Mouse (Mus musculus) testis, adult 2 months (tissue): Measurements from ENCODE around the gene Hic1. TPM values are rescaled to one million over a fixed set of nuclear protein-coding genes. Genes with fewer than 3 reads are reported as not detected.

ENCODE experiments used
- H3K27ac ChIP-seq: fragments of 200-500 bp; 2 replicates; pipeline ENCODE4 v1.5.1; 2012; ENCODE audit warnings: low read depth, low read length; ENCODE audit not compliant: control insufficient read depth, insufficient read depth
- H3K27me3 ChIP-seq: fragments of 200-500 bp; 2 replicates; pipeline ENCODE4 v1.6.1; 2012; ENCODE audit warnings: mild to moderate bottlenecking, low read length, moderate library complexity; ENCODE audit not compliant: control insufficient read depth, insufficient read depth
- H3K36me3 ChIP-seq: fragments of 200-500 bp; 2 replicates; pipeline ENCODE4 v1.6.1; 2012; ENCODE audit warnings: mild to moderate bottlenecking, low read length; ENCODE audit not compliant: control insufficient read depth, insufficient read depth
- H3K4me1 ChIP-seq: fragments of 200-500 bp; 2 replicates; pipeline ENCODE4 v1.6.1; 2012; ENCODE audit warnings: low read length; ENCODE audit not compliant: control insufficient read depth, insufficient read depth
- H3K4me3 ChIP-seq: fragments of 200-500 bp; 2 replicates; pipeline ENCODE4 v1.5.1; 2012; ENCODE audit warnings: low read depth, mild to moderate bottlenecking, low read length, moderate library complexity, mixed read lengths; ENCODE audit not compliant: control insufficient read depth
- CTCF ChIP-seq: fragments of 200-500 bp; IDR thresholded peaks from 2 replicates; pipeline ENCODE4 v1.5.1; 2012; ENCODE audit warnings: low read depth, mild to moderate bottlenecking, inconsistent platforms, low read length, moderate library complexity; ENCODE audit not compliant: control insufficient read depth, insufficient read depth, insufficient replicate concordance
- POLR2A ChIP-seq: fragments of 200-500 bp; IDR thresholded peaks from 2 replicates; pipeline ENCODE4 v1.6.1; 2012; ENCODE audit warnings: low read depth, mild to moderate bottlenecking, inconsistent platforms, low read length, moderate library complexity; ENCODE audit not compliant: control insufficient read depth
- polyA plus RNA-seq: library from polyadenylated mRNA; depleted of rRNA; stranded (reverse); fragments of >200 nt; gene quantifications from 2 replicates; pipeline ENCODE4 v1.2.3, GENCODE M21; 2012

The Hic1 gene
- polyA plus RNA-seq, 1 experiment, result 1.3 TPM

DNA sequence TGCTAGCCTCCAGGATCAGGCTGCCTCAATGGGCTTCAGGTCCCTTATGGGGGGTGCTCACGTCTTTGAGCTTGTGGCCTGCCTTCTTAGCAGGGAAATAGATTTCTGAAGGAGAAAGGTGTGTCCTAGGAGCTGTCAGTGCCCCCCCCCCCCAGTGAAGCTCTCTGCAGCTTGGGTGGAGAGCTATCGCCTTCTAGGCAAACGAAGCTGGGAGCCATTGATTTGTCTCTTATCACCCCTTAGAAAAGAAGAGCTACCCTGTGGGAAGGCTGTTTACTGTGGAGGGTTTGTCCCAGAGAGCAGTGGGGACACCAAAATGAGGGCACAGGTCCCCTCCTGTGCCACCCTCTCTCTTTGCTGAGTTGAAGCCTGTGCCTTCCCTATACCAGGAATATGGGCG, 40.8 kb upstream of the Hic1 start:
- TF ChIP-seq POLR2A (no peak), CTCF (no peak)
- no peak overlapping the region for H3K27ac ChIP-seq
- no peaks in the 10 kb centered on the region for H3K27me3 ChIP-seq

DNA sequence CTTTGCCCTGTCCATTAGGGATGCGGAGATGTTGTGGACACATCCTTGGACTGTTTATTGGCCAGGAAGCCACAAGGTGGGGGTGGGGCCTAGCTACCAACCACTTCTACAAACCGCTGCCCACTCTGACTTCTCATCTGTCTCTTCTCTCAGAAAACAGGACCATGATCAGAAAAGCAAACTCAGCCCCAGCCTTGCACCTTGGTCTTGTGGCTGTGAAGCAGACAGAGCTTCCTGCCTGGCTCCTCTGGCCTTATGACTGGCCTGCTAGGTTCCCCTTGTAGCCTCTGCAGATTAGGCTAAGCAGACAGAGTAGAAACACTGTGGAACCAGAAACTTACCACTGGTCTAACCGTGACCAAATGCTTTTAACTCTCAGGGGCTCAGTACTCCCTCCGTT, 40.0 kb upstream of the Hic1 start:
- no peak overlapping the region for H3K27ac ChIP-seq
- no peaks in the 10 kb centered on the region for H3K27me3 ChIP-seq
- no peak for TF ChIP-seq POLR2A
- TF ChIP-seq CTCF, result no peak
- H3K4me3 ChIP-seq, result no peak overlapping the region
- no peaks in the 10 kb centered on the region for H3K36me3 ChIP-seq
- peaks cover 10% of the 10 kb centered on the region for H3K4me1 ChIP-seq

More for the DNA sequence above, 40.8 kb upstream of the Hic1 start:
- H3K4me1 ChIP-seq, result peaks cover 10% of the 10 kb centered on the region
- H3K36me3 ChIP-seq, result no peaks in the 10 kb centered on the region
- no peak overlapping the region for H3K4me3 ChIP-seq

DNA sequence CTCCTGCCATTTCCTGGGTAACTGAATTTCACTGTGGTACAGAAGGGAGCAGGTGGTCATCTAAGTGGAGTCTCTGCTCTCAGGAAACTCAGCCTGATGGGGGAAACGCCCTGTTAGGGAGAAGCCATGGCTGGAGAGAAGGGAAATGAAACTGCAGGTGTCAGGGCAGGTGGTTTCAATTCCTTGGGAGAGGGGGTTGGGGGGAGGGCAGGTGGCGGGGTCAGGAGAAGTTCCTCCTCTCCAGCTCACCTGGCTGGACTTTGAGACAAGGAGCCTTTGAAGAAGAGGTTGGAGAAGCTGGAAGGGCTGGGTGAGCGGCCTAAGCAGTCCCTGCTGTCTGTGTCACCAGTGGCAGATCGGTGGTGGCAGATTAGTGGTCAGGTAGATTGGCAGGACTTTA, 37.0 kb upstream of the Hic1 start:
- H3K4me1 ChIP-seq, result peaks cover 3% of the 10 kb centered on the region; the same call in 1 of the 2 replicates
- no peak for TF ChIP-seq POLR2A
- no peak for TF ChIP-seq CTCF

DNA sequence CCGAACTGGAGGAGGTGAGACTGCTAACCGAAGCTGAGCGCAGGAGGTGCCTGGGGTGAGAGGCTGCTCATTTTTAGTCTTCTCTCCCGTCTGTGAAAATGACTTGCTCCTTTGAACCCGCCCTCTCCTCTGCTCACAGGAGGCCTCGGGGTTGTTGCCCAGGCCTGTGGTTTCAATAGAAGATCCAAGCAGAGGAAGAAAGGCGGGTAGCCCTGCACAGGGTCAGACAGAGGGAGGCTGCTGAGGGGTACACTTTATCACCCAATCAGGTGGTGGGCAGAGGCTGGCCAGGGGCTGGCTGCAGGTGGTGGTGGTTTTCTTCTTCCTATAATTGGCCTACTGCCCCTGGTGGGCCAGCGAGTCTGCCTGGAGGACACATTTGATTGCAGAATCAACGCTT, 35.2 kb upstream of the Hic1 start:
- H3K27ac ChIP-seq, result no peak overlapping the region
- no peaks in the 10 kb centered on the region for H3K27me3 ChIP-seq
- no peak overlapping the region for H3K4me3 ChIP-seq
- H3K4me1 ChIP-seq, result peaks cover 3% of the 10 kb centered on the region; the same call in 1 of the 2 replicates
- no peaks in the 10 kb centered on the region for H3K36me3 ChIP-seq
- TF ChIP-seq POLR2A (no peak), CTCF (no peak)

More for the DNA sequence above, 37.0 kb upstream of the Hic1 start:
- H3K36me3 ChIP-seq, result no peaks in the 10 kb centered on the region
- H3K27me3 ChIP-seq, result no peaks in the 10 kb centered on the region
- H3K4me3 ChIP-seq, result no peak overlapping the region
- no peak overlapping the region for H3K27ac ChIP-seq

DNA sequence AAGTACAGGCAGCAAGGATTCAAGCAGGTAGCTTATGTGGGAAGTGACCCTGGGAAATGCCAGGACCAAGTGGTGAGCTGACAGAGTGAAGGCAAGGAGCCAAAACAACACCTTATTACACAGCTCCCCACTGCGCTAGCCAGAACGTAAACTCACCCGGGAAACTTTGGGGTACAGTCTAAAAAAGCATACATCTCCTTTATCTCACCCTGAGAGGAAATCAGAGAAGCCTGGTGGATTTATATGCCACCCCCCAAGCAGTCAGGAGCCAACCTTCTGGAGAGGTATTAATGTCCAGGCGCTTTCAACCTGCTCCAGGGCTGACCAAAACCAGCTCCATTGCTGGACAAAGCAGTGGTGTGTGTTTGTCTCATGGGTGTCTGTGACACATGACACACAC, 34.6 kb upstream of the Hic1 start:
- Histone ChIP-seq H3K4me3 (no peak overlapping the region), H3K4me1 (peaks cover 3% of the 10 kb centered on the region; the same call in 1 of the 2 replicates), H3K36me3 (no peaks in the 10 kb centered on the region), H3K27ac (no peak overlapping the region), H3K27me3 (no peaks in the 10 kb centered on the region)
- TF ChIP-seq CTCF, result no peak
- TF ChIP-seq POLR2A, result no peak

DNA sequence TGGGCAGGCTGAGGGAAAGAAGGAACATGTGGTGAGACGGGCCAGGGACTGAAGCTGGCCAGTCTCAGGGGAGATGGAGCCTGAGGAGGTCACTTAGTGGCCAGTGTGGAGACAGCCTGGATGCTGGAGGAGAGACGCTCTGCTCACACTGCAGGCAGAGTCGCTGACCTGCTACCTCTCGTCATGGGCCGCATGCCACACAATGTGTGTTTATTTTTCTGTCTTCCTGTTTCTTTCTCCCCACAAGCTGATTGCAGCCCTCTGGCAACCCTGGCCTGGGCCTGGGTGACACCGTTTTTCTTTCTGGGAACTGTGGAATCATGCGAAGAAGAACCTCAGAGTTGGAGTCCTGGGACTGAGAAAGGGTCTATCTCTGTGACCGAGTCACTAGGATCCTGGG, 32.4 kb upstream of the Hic1 start:
- Histone ChIP-seq H3K27ac (no peak overlapping the region), H3K4me1 (peaks cover 3% of the 10 kb centered on the region), H3K27me3 (no peaks in the 10 kb centered on the region), H3K4me3 (no peak overlapping the region), H3K36me3 (no peaks in the 10 kb centered on the region)
- TF ChIP-seq CTCF, result no peak
- no peak for TF ChIP-seq POLR2A

DNA sequence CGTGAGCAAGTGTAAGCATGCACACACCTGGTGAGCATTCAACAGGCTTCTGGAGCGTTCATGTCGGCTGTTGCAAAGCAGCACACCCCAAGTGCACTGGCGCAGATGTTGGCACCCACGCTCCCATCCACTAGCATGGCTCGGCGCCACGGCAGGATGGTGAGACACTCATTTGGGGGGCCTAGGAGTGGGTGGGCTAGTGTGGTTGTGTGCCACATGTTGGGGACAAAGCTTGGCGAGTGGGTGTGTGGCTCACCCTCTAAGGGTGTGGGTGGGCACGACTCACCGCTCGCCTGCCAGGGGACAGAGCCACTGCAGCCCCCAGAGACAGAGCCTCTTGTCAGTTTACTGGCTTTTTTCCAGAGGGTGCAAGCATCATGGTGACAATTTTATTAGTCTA, 31.6 kb upstream of the Hic1 start:
- TF ChIP-seq CTCF (no peak), POLR2A (no peak)

DNA sequence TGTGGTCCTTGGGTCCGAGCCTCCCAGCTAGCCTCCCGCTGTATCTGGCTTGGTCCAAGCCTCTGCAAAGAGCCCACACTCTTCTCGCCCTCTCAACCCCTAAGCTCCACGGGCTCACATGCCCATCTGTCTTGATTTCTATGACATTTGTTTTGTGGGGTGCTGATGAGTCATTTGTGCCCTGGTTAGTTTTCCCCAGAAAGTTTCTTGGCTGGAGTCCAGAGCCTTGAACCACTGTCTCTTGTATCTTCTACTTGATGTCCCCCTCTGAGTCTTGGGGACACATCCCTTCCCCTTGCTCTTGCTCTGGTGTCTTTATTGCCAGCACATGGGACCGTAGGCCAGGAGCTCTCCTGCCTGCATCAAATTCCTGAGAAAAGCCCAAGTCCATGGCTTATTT, 30.6 kb upstream of the Hic1 start:
- Histone ChIP-seq H3K4me1 (peaks cover 3% of the 10 kb centered on the region), H3K36me3 (no peaks in the 10 kb centered on the region), H3K27me3 (no peaks in the 10 kb centered on the region), H3K4me3 (no peak overlapping the region), H3K27ac (no peak overlapping the region)
- no peak for TF ChIP-seq CTCF
- TF ChIP-seq POLR2A, result no peak

More for the DNA sequence above, 31.6 kb upstream of the Hic1 start:
- Histone ChIP-seq H3K27me3 (no peaks in the 10 kb centered on the region), H3K27ac (no peak overlapping the region), H3K4me1 (peaks cover 3% of the 10 kb centered on the region), H3K36me3 (no peaks in the 10 kb centered on the region), H3K4me3 (no peak overlapping the region)
